Mouse (Mus musculus): ENCODE results near the gene Dclre1a. TPM values are rescaled to one million over a fixed set of nuclear protein-coding genes. Genes with fewer than 3 reads are reported as not detected.

Dclre1a gene
- total and polyA plus RNA-seq, 3 experiments: 8.3 to 14.8 (median 13.1) TPM

GRCm38 (mm10) chr19:56570781-56571180 lies 22.8 kb upstream of the Dclre1a start:
- peaks cover 0 to 4% of the 10 kb centered on the region in 2 experiments; a peak in 1 of 4 replicates for H3K4me1 ChIP-seq (ENCODE audit: control insufficient read depth in 1 of 2, insufficient read depth in 2 of 2)
- no peak overlapping the region for H3K9ac ChIP-seq (ENCODE audit: insufficient read depth, low read depth)
- H3K9me3 ChIP-seq (replicated peaks; ENCODE audit: low read length): no peaks in the 10 kb centered on the region
- in situ Hi-C loops (cut with MboI; ENCODE audit: low pct_ligation_motif_present, low pct_unique_long_range_greater_than_20kb, low sequenced_read_pairs) (no loop called here), dilution Hi-C loops (cut with MboI; ENCODE audit: extremely low pct_ligation_motif_present, extremely low pct_unique_long_range_greater_than_20kb, low sequenced_read_pairs) (no loop called here)
- H3K27me3 ChIP-seq (replicated peaks): no peaks in the 10 kb centered on the region
- no peak overlapping the region for H3K4me2 ChIP-seq (ENCODE audit: insufficient read depth, low read depth, poor library complexity, severe bottlenecking)
- TF ChIP-seq GABPA (IDR thresholded peaks at IDR 0.05; ENCODE audit: insufficient replicate concordance, low read depth, low read length) (no peak), HCFC1 (IDR thresholded peaks at IDR 0.05; ENCODE audit: low read depth, low read length) (no peak), ZNF384 (IDR thresholded peaks at IDR 0.05; ENCODE audit: low read depth, low read length) (no peak), JUND (conservative IDR thresholded peaks at IDR 0.05; ENCODE audit: low read depth, low read length) (no peak), TCF12 (IDR thresholded peaks at IDR 0.05; ENCODE audit: low read depth, low read length) (no peak), CTCF (conservative IDR thresholded peaks at IDR 0.05 in 1 of 2, IDR thresholded peaks at IDR 0.05 in 1 of 2; ENCODE audit: low read depth in 2 of 2, low read length in 2 of 2) (no peak), SIN3A (IDR thresholded peaks at IDR 0.05; ENCODE audit: low read length) (no peak), NELFE (IDR thresholded peaks at IDR 0.05; ENCODE audit: low read depth, low read length) (no peak), MAX (IDR thresholded peaks at IDR 0.05; ENCODE audit: low read length) (no peak), NRF1 (IDR thresholded peaks at IDR 0.05; ENCODE audit: low read depth, low read length) (no peak), JUN (IDR thresholded peaks at IDR 0.05; ENCODE audit: insufficient read depth, low read depth, low read length) (no peak), ELF1 (IDR thresholded peaks at IDR 0.05; ENCODE audit: low read depth, low read length) (no peak), MYC (IDR thresholded peaks at IDR 0.05; ENCODE audit: low read depth, low read length) (no peak), RCOR1 (conservative IDR thresholded peaks at IDR 0.05; ENCODE audit: low read depth, low read length) (no peak), E2F4 (IDR thresholded peaks at IDR 0.05; ENCODE audit: insufficient replicate concordance, low read depth, low read length) (no peak), MAZ (IDR thresholded peaks at IDR 0.05; ENCODE audit: low read depth, low read length) (no peak), POLR2A (IDR thresholded peaks at IDR 0.05; ENCODE audit: low read depth, low read length) (no peak), MAFK (IDR thresholded peaks at IDR 0.05; ENCODE audit: insufficient replicate concordance, low read length) (no peak), USF2 (conservative IDR thresholded peaks at IDR 0.05; ENCODE audit: low read depth, low read length) (no peak)
- no peak overlapping the region for H3K27ac ChIP-seq (ENCODE audit: insufficient read depth, low read depth)
- H3K36me3 ChIP-seq (replicated peaks in 1 of 2; ENCODE audit: control insufficient read depth in 1 of 2, insufficient read depth in 1 of 2, low read length in 1 of 2): peaks cover 19 to 61% of the 10 kb centered on the region in 2 experiments
- DNase-seq (ENCODE audit: extremely low read depth): no peak
- H3K4me3 ChIP-seq (replicated peaks in 1 of 3; ENCODE audit: low read depth in 2 of 3, low read length in 2 of 3, poor library complexity in 1 of 3): no peak overlapping the region
- H3K79me2 ChIP-seq (replicated peaks; ENCODE audit: control insufficient read depth, extremely low read depth, insufficient read depth, poor library complexity, severe bottlenecking): peaks cover 9% of the 10 kb centered on the region

GRCm38 (mm10) chr19:56566940-56567339 lies 18.9 kb upstream of the Dclre1a start:
- no peak for TF ChIP-seq MAZ (IDR thresholded peaks at IDR 0.05; ENCODE audit: low read depth, low read length)
- TF ChIP-seq IRF4 (IDR thresholded peaks at IDR 0.05; ENCODE audit: low read depth, low read length): no peak
- TF ChIP-seq USF2 (conservative IDR thresholded peaks at IDR 0.05; ENCODE audit: low read depth, low read length): no peak
- no peak for TF ChIP-seq ZKSCAN1 (IDR thresholded peaks at IDR 0.05; ENCODE audit: borderline replicate concordance, low read depth, low read length)
- no peak for TF ChIP-seq UBTF (IDR thresholded peaks at IDR 0.05; ENCODE audit: low read depth, low read length)
- TF ChIP-seq E2F4 (IDR thresholded peaks at IDR 0.05; ENCODE audit: insufficient replicate concordance, low read depth, low read length): no peak
- TF ChIP-seq POLR2A (IDR thresholded peaks at IDR 0.05; ENCODE audit: low read depth, low read length): no peak
- TF ChIP-seq RAD21 (IDR thresholded peaks at IDR 0.05; ENCODE audit: low read depth, low read length): no peak
- no peak for TF ChIP-seq ZNF384 (IDR thresholded peaks at IDR 0.05; ENCODE audit: low read depth, low read length)
- no peak for TF ChIP-seq NELFE (IDR thresholded peaks at IDR 0.05; ENCODE audit: low read depth, low read length)
- no peak for TF ChIP-seq ELF1 (IDR thresholded peaks at IDR 0.05; ENCODE audit: low read depth, low read length)
- no peak for TF ChIP-seq TCF12 (IDR thresholded peaks at IDR 0.05; ENCODE audit: low read depth, low read length)
- TF ChIP-seq GABPA (IDR thresholded peaks at IDR 0.05; ENCODE audit: insufficient replicate concordance, low read depth, low read length): no peak
- no peak for TF ChIP-seq TBP (conservative IDR thresholded peaks at IDR 0.05; ENCODE audit: low read depth, low read length)
- no peak for TF ChIP-seq CHD1 (IDR thresholded peaks at IDR 0.05; ENCODE audit: low read depth, low read length)
- TF ChIP-seq KAT2A (IDR thresholded peaks at IDR 0.05; ENCODE audit: insufficient replicate concordance, low read length): no peak
- TF ChIP-seq HCFC1 (IDR thresholded peaks at IDR 0.05; ENCODE audit: low read depth, low read length): no peak
- TF ChIP-seq POLR2AphosphoS2 (IDR thresholded peaks at IDR 0.05; ENCODE audit: low read depth, low read length): no peak
- H3K79me2 ChIP-seq (replicated peaks; ENCODE audit: control insufficient read depth, extremely low read depth, insufficient read depth, poor library complexity, severe bottlenecking): peaks cover 9% of the 10 kb centered on the region
- peaks cover 0 to 16% of the 10 kb centered on the region in 2 experiments; a peak in 1 of 4 replicates for H3K4me1 ChIP-seq (ENCODE audit: control insufficient read depth in 1 of 2, insufficient read depth in 2 of 2)
- H3K4me3 ChIP-seq (replicated peaks in 1 of 3; ENCODE audit: low read depth in 2 of 3, low read length in 2 of 3, poor library complexity in 1 of 3): no peak overlapping the region
- H3K4me2 ChIP-seq (ENCODE audit: insufficient read depth, low read depth, poor library complexity, severe bottlenecking): no peak overlapping the region
- H3K9ac ChIP-seq (ENCODE audit: insufficient read depth, low read depth): no peak overlapping the region
- in situ Hi-C loops (cut with MboI; ENCODE audit: low pct_ligation_motif_present, low pct_unique_long_range_greater_than_20kb, low sequenced_read_pairs) (no loop called here), dilution Hi-C loops (cut with MboI; ENCODE audit: extremely low pct_ligation_motif_present, extremely low pct_unique_long_range_greater_than_20kb, low sequenced_read_pairs) (no loop called here)
- DNase-seq (ENCODE audit: extremely low read depth): no peak
- H3K27me3 ChIP-seq (replicated peaks): no peaks in the 10 kb centered on the region
- no peak overlapping the region for H3K27ac ChIP-seq (ENCODE audit: insufficient read depth, low read depth)
- peaks cover 16 to 63% of the 10 kb centered on the region in 2 experiments for H3K36me3 ChIP-seq (replicated peaks in 1 of 2; ENCODE audit: control insufficient read depth in 1 of 2, insufficient read depth in 1 of 2, low read length in 1 of 2)
- H3K9me3 ChIP-seq (replicated peaks; ENCODE audit: low read length): no peaks in the 10 kb centered on the region

Measured in CH12.LX (cell line).